Mouse (Mus musculus) testis, postnatal 10 days (tissue): Measurements from ENCODE around the gene Olfr231.

ENCODE experiments used
- DNase-seq: peaks from one replicate; pipeline ENCODE4 v3.0.0; 2021; ENCODE audit warnings: low spot score

Olfr231 gene

GRCm38 (mm10) chr1:174121062-174121461 lies at the start of gene Olfr231:
TSS of gene Olfr231 (minus strand) at chr1:174121162.
- DNase-seq: no peak

GRCm38 (mm10) chr1:174169024-174169423 lies 48.1 kb upstream of the Olfr231 start:
- DNase-seq: no peak

- no peak for DNase-seq
These were observed 38.1 kb upstream of the Olfr231 start for GRCm38 (mm10) chr1:174159095-174159494.

GRCm38 (mm10) chr1:174158512-174158911 lies 37.5 kb upstream of the Olfr231 start:
- DNase-seq: no peak

- no peak for DNase-seq
These were observed 36.7 kb upstream of the Olfr231 start for GRCm38 (mm10) chr1:174157622-174158021.

GRCm38 (mm10) chr1:174155333-174155732 lies 34.4 kb upstream of the Olfr231 start, which contains the start of gene Olfr420:
TSS of gene Olfr420 (plus strand) at chr1:174155633.
- DNase-seq: no peak

- DNase-seq: no peak
These were observed 28.3 kb upstream of the Olfr231 start for GRCm38 (mm10) chr1:174149289-174149688.

GRCm38 (mm10) chr1:174146696-174147095 lies 25.7 kb upstream of the Olfr231 start:
- no peak for DNase-seq

GRCm38 (mm10) chr1:174141384-174141783 lies 20.4 kb upstream of the Olfr231 start:
- no peak for DNase-seq

GRCm38 (mm10) chr1:174131999-174132398 lies 11.0 kb upstream of the Olfr231 start:
- no peak for DNase-seq

- DNase-seq: no peak
These were observed 10.3 kb upstream of the Olfr231 start, which contains the start of gene Olfr424 for GRCm38 (mm10) chr1:174131217-174131616. TSS of gene Olfr424 (plus strand) at chr1:174131517.

GRCm38 (mm10) chr1:174103735-174104134 lies 17.2 kb downstream of the Olfr231 start:
- no peak for DNase-seq

- DNase-seq: no peak
These were observed 24.4 kb downstream of the Olfr231 start, which contains the start of gene Olfr427 for GRCm38 (mm10) chr1:174096591-174096990. TSS of gene Olfr427 (plus strand) at chr1:174096891.

GRCm38 (mm10) chr1:174084031-174084430 lies 36.9 kb downstream of the Olfr231 start, which contains the start of gene Olfr429:
TSS of gene Olfr429 (plus strand) at chr1:174084331.
- no peak for DNase-seq

- no peak for DNase-seq
These were observed 54.7 kb downstream of the Olfr231 start, which contains the start of gene Olfr430 for GRCm38 (mm10) chr1:174066305-174066704. TSS of gene Olfr430 (plus strand) at chr1:174066605.
